Mouse (Mus musculus): ENCODE results near the gene Smchd1. TPM values are rescaled to one million over a fixed set of nuclear protein-coding genes. Genes with fewer than 3 reads are reported as not detected.
"Not testable (repeated sequence)": the region's sequence is repeated elsewhere in the genome, so short reads cannot be mapped to it uniquely, and the experiment has no call there.

The Smchd1 gene
- polyA plus RNA-seq, 1 experiment from 2014 or later: 83.9 TPM

- no peaks in the 10 kb centered on the region for H3K36me3 ChIP-seq
- H3K27ac ChIP-seq: no peak overlapping the region
- 87% methylated on average over 7 of the region's 7 CpGs for WGBS
- no peak overlapping the region for H3K4me3 ChIP-seq (replicated peaks)
- H3K4me1 ChIP-seq (replicated peaks): peaks cover 30% of the 10 kb centered on the region
- no peaks in the 10 kb centered on the region for H3K9me3 ChIP-seq
- no peaks in the 10 kb centered on the region for H3K27me3 ChIP-seq
- no peak overlapping the region for H3K4me2 ChIP-seq
- no peak overlapping the region for H3K9ac ChIP-seq (replicated peaks)
- no peak for ATAC-seq (ENCODE audit: insufficient number of reproducible peaks, insufficient read depth, low FRiP score, low TSS enrichment, low read depth)
Measured at GRCm38 (mm10) chr17:71483418-71484060, 8.4 kb upstream of the Smchd1 start.

- Histone ChIP-seq H3K36me3 (no peaks in the 10 kb centered on the region), H3K4me2 (no peak overlapping the region), H3K27ac (no peak overlapping the region), H3K4me3 (replicated peaks) (no peak overlapping the region), H3K27me3 (no peaks in the 10 kb centered on the region), H3K9me3 (no peaks in the 10 kb centered on the region), H3K4me1 (replicated peaks) (peaks cover 15% of the 10 kb centered on the region), H3K9ac (replicated peaks) (no peak overlapping the region)
- 50% methylated on average over 5 of the region's 5 CpGs for WGBS
- no peak for ATAC-seq (ENCODE audit: insufficient number of reproducible peaks, insufficient read depth, low FRiP score, low TSS enrichment, low read depth)
Measured at GRCm38 (mm10) chr17:71479381-71479901, 4.3 kb upstream of the Smchd1 start.

- ATAC-seq (ENCODE audit: insufficient number of reproducible peaks, insufficient read depth, low FRiP score, low TSS enrichment, low read depth): no peak
- H3K4me1 ChIP-seq (replicated peaks): peaks cover 21% of the 10 kb centered on the region
- H3K9me3 ChIP-seq: no peaks in the 10 kb centered on the region
- no peaks in the 10 kb centered on the region for H3K36me3 ChIP-seq
- 91% methylated on average over 8 of the region's 8 CpGs for WGBS
- no peaks in the 10 kb centered on the region for H3K27me3 ChIP-seq
- H3K9ac ChIP-seq (replicated peaks): no peak overlapping the region
- H3K4me3 ChIP-seq (replicated peaks): no peak overlapping the region
- no peak overlapping the region for H3K27ac ChIP-seq
- no peak overlapping the region for H3K4me2 ChIP-seq
Measured at GRCm38 (mm10) chr17:71477481-71477880, 2.3 kb upstream of the Smchd1 start.

GRCm38 (mm10) chr17:71476346-71477020 lies 1.3 kb upstream of the Smchd1 start:
- H3K4me3 ChIP-seq (replicated peaks): peak overlapping the region; percentile 88

GRCm38 (mm10) chr17:71475705-71476089 lies 554 bp upstream of the Smchd1 start:
- Histone ChIP-seq H3K4me2 (peak overlapping the region; percentile 69), H3K4me3 (replicated peaks) (peak overlapping the region; percentile 88), H3K27me3 (no peaks in the 10 kb centered on the region), H3K9me3 (no peaks in the 10 kb centered on the region), H3K27ac (peak overlapping the region; percentile 99), H3K36me3 (no peaks in the 10 kb centered on the region), H3K4me1 (replicated peaks) (peaks cover 21% of the 10 kb centered on the region), H3K9ac (replicated peaks) (peak overlapping the region; percentile 90)
- no peak; the same call in 1 of the 2 replicates for ATAC-seq (ENCODE audit: insufficient number of reproducible peaks, insufficient read depth, low FRiP score, low TSS enrichment, low read depth)
- WGBS: under 1% methylated on average over 27 of the region's 31 CpGs

More at GRCm38 (mm10) chr17:71476346-71477020, 1.3 kb upstream of the Smchd1 start:
- Histone ChIP-seq H3K9me3 (no peaks in the 10 kb centered on the region), H3K9ac (replicated peaks) (peak overlapping the region; percentile 90; the same call in 1 of the 2 replicates), H3K4me2 (peak overlapping the region; percentile 69), H3K36me3 (no peaks in the 10 kb centered on the region), H3K27ac (peak overlapping the region; percentile 99; the same call in 1 of the 2 replicates), H3K4me1 (replicated peaks) (peaks cover 21% of the 10 kb centered on the region), H3K27me3 (no peaks in the 10 kb centered on the region)
- ATAC-seq (ENCODE audit: insufficient number of reproducible peaks, insufficient read depth, low FRiP score, low TSS enrichment, low read depth): no peak
- 59% methylated on average over 7 of the region's 7 CpGs for WGBS

GRCm38 (mm10) chr17:71474128-71474527 lies 1.0 kb downstream of the Smchd1 start:
- H3K9me3 ChIP-seq: no peaks in the 10 kb centered on the region
- no peak overlapping the region for H3K27ac ChIP-seq
- no peak for ATAC-seq (ENCODE audit: insufficient number of reproducible peaks, insufficient read depth, low FRiP score, low TSS enrichment, low read depth)
- WGBS: 12% methylated on average over 8 of the region's 8 CpGs
- peak overlapping the region; percentile 69 for H3K4me2 ChIP-seq
- H3K36me3 ChIP-seq: no peaks in the 10 kb centered on the region
- H3K4me1 ChIP-seq (replicated peaks): peaks cover 11% of the 10 kb centered on the region
- H3K9ac ChIP-seq (replicated peaks): peak overlapping the region; percentile 90
- H3K4me3 ChIP-seq (replicated peaks): peak overlapping the region; percentile 88
- no peaks in the 10 kb centered on the region for H3K27me3 ChIP-seq

- H3K9ac ChIP-seq (replicated peaks): no peak overlapping the region
- H3K27ac ChIP-seq: no peak overlapping the region
- no peak for ATAC-seq (ENCODE audit: insufficient number of reproducible peaks, insufficient read depth, low FRiP score, low TSS enrichment, low read depth)
- peaks cover 7% of the 10 kb centered on the region for H3K4me1 ChIP-seq (replicated peaks)
- no peaks in the 10 kb centered on the region for H3K9me3 ChIP-seq
- H3K27me3 ChIP-seq: no peaks in the 10 kb centered on the region
- no peak overlapping the region for H3K4me2 ChIP-seq
- H3K4me3 ChIP-seq (replicated peaks): no peak overlapping the region
- H3K36me3 ChIP-seq: no peaks in the 10 kb centered on the region
- WGBS: 88% methylated on average over 2 of the region's 2 CpGs
Measured at GRCm38 (mm10) chr17:71471261-71471660, 3.9 kb downstream of the Smchd1 start.

- Histone ChIP-seq H3K9me3 (no peaks in the 10 kb centered on the region), H3K27ac (no peak overlapping the region), H3K27me3 (no peaks in the 10 kb centered on the region), H3K4me3 (replicated peaks) (no peak overlapping the region), H3K4me2 (no peak overlapping the region), H3K4me1 (replicated peaks) (no peaks in the 10 kb centered on the region), H3K36me3 (peaks cover 71% of the 10 kb centered on the region), H3K9ac (replicated peaks) (no peak overlapping the region)
- WGBS: 97% methylated on average over 3 of the region's 3 CpGs
- ATAC-seq (ENCODE audit: insufficient number of reproducible peaks, insufficient read depth, low FRiP score, low TSS enrichment, low read depth): no peak
Measured at GRCm38 (mm10) chr17:71460312-71460711, 14.8 kb downstream of the Smchd1 start.

- H3K4me2 ChIP-seq: no peak within 1 kb of the TSS
- H3K4me3 ChIP-seq (replicated peaks): no peak within 1 kb of the TSS
- no peaks in the 10 kb centered on the region for H3K4me1 ChIP-seq (replicated peaks)
- peaks cover 75% of the 10 kb centered on the region for H3K36me3 ChIP-seq
- no peak for ATAC-seq (ENCODE audit: insufficient number of reproducible peaks, insufficient read depth, low FRiP score, low TSS enrichment, low read depth)
- H3K27me3 ChIP-seq: no peaks in the 10 kb centered on the region
- WGBS: 97% methylated on average over 2 of the region's 2 CpGs
- H3K9me3 ChIP-seq: no peaks in the 10 kb centered on the region
- no peak within 1 kb of the TSS for H3K9ac ChIP-seq (replicated peaks)
- no peak within 1 kb of the TSS for H3K27ac ChIP-seq
Measured at GRCm38 (mm10) chr17:71459818-71460217, 15.3 kb downstream of the Smchd1 start, which contains the start of gene Gm4707. TSS of gene Gm4707 (minus strand) at chr17:71459918.

GRCm38 (mm10) chr17:71457361-71457760 lies 17.8 kb downstream of the Smchd1 start:
- 87% methylated on average over 6 of the region's 6 CpGs for WGBS
- not testable (repeated sequence) for ATAC-seq (ENCODE audit: insufficient number of reproducible peaks, insufficient read depth, low FRiP score, low TSS enrichment, low read depth)
- H3K36me3 ChIP-seq: peaks cover 69% of the 10 kb centered on the region

GRCm38 (mm10) chr17:71445191-71445590 lies 30.0 kb downstream of the Smchd1 start:
- Histone ChIP-seq H3K36me3 (peaks cover 58% of the 10 kb centered on the region), H3K4me1 (replicated peaks) (no peaks in the 10 kb centered on the region), H3K9ac (replicated peaks) (no peak overlapping the region), H3K4me2 (no peak overlapping the region), H3K27me3 (no peaks in the 10 kb centered on the region), H3K4me3 (replicated peaks) (no peak overlapping the region), H3K9me3 (no peaks in the 10 kb centered on the region), H3K27ac (no peak overlapping the region)
- ATAC-seq (ENCODE audit: insufficient number of reproducible peaks, insufficient read depth, low FRiP score, low TSS enrichment, low read depth): no peak
- WGBS: 93% methylated on average over 6 of the region's 6 CpGs

More at GRCm38 (mm10) chr17:71457361-71457760, 17.8 kb downstream of the Smchd1 start:
- not testable (repeated sequence) for H3K27ac ChIP-seq; H3K27me3 ChIP-seq; H3K4me1 ChIP-seq (replicated peaks); H3K4me3 ChIP-seq (replicated peaks); H3K4me2 ChIP-seq; H3K9me3 ChIP-seq; H3K9ac ChIP-seq (replicated peaks)

Measured in limb, embryonic 12.5 days (tissue).